Mouse (Mus musculus) myocyte (in vitro differentiated cells): Measurements from ENCODE around the gene Irf2. TPM values are rescaled to one million over a fixed set of nuclear protein-coding genes. Genes with fewer than 3 reads are reported as not detected.

Source experiments
- H3K27me3 ChIP-seq: one replicate; pipeline ENCODE4 v1.6.1; 2011; ENCODE audit not compliant: control insufficient read depth, insufficient read depth, insufficient read length
- H3K36me3 ChIP-seq: one replicate; pipeline ENCODE4 v1.6.1; 2011; ENCODE audit not compliant: control insufficient read depth, insufficient read depth
- H3K4me2 ChIP-seq: one replicate; pipeline ENCODE4 v1.6.1; 2011; ENCODE audit warnings: low read depth, control low read depth
- H3K4me3 ChIP-seq: one replicate; pipeline ENCODE4 v1.5.1; 2011; ENCODE audit warnings: mild to moderate bottlenecking, control low read depth, moderate library complexity
- H3K79me2 ChIP-seq: one replicate; pipeline ENCODE4 v1.6.1; 2011; ENCODE audit not compliant: control insufficient read depth, insufficient read depth
- H3ac ChIP-seq: one replicate; pipeline ENCODE4 v1.6.1; 2011; ENCODE audit not compliant: control insufficient read depth, insufficient read length
- CEBPB ChIP-seq: IDR thresholded peaks from 2 replicates; pipeline ENCODE4 v1.6.1; 2011; ENCODE audit warnings: mild to moderate bottlenecking, moderate library complexity; ENCODE audit not compliant: poor library complexity, insufficient read depth, severe bottlenecking
- E2F4 ChIP-seq: IDR thresholded peaks from one replicate; pipeline ENCODE4 v1.6.1; 2011; ENCODE audit warnings: mild to moderate bottlenecking, control low read depth, moderate library complexity; ENCODE audit not compliant: insufficient read depth
- MAX ChIP-seq: IDR thresholded peaks from one replicate; pipeline ENCODE4 v1.6.1; 2011; ENCODE audit warnings: low read depth, mild to moderate bottlenecking, control low read depth
- MYOD1 ChIP-seq, 3 experiments: IDR thresholded peaks; one replicate each; pipeline ENCODE4 v1.6.1; 2011; ENCODE audit warnings: control low read depth in 2 of 3, low read depth in 2 of 3, mild to moderate bottlenecking in 2 of 3, moderate library complexity in 1 of 3; ENCODE audit not compliant: insufficient read length in 2 of 3, control insufficient read depth in 1 of 3
- MYOG ChIP-seq, 3 experiments: IDR thresholded peaks; one replicate each; pipeline ENCODE4 v1.6.1; 2011; ENCODE audit warnings: control low read depth in 2 of 3, low read depth in 2 of 3, mild to moderate bottlenecking in 2 of 3; ENCODE audit not compliant: insufficient read length in 2 of 3, control insufficient read depth in 1 of 3, insufficient read depth in 1 of 3
- POLR2A ChIP-seq: IDR thresholded peaks from one replicate; pipeline ENCODE4 v1.6.1; 2011; ENCODE audit warnings: low read depth, mild to moderate bottlenecking, control low read depth, moderate library complexity; ENCODE audit not compliant: insufficient read length
- POLR2AphosphoS2 ChIP-seq: IDR thresholded peaks from one replicate; pipeline ENCODE4 v1.6.1; 2011; ENCODE audit warnings: low read depth, control low read depth; ENCODE audit not compliant: insufficient read length
- REST ChIP-seq: IDR thresholded peaks from one replicate; pipeline ENCODE4 v1.6.1; 2011; ENCODE audit warnings: mild to moderate bottlenecking, control low read depth, moderate library complexity; ENCODE audit not compliant: insufficient read depth, insufficient read length
- SRF ChIP-seq: IDR thresholded peaks from one replicate; pipeline ENCODE4 v1.6.1; 2011; ENCODE audit warnings: low read depth; ENCODE audit not compliant: control insufficient read depth, insufficient read length
- TCF12 ChIP-seq: IDR thresholded peaks from one replicate; pipeline ENCODE4 v1.6.1; 2011; ENCODE audit warnings: mild to moderate bottlenecking, control low read depth; ENCODE audit not compliant: poor library complexity, insufficient read depth, severe bottlenecking
- TCF3 ChIP-seq: IDR thresholded peaks from one replicate; pipeline ENCODE4 v1.6.1; 2011; ENCODE audit warnings: low read depth, control low read depth; ENCODE audit not compliant: insufficient read length
- USF1 ChIP-seq: IDR thresholded peaks from one replicate; pipeline ENCODE4 v1.6.1; 2011; ENCODE audit warnings: low read depth, mild to moderate bottlenecking, control low read depth, moderate library complexity
- polyA plus RNA-seq: library from polyadenylated mRNA; unstranded; fragments of >200 nt; fragmentation: generic; extraction: Trizol; gene quantifications from one replicate; pipeline ENCODE4 v1.2.1, GENCODE M21; 2012; ENCODE audit warnings: missing spikeins

The Irf2 gene
- polyA plus RNA-seq: 8.8 TPM

DNA sequence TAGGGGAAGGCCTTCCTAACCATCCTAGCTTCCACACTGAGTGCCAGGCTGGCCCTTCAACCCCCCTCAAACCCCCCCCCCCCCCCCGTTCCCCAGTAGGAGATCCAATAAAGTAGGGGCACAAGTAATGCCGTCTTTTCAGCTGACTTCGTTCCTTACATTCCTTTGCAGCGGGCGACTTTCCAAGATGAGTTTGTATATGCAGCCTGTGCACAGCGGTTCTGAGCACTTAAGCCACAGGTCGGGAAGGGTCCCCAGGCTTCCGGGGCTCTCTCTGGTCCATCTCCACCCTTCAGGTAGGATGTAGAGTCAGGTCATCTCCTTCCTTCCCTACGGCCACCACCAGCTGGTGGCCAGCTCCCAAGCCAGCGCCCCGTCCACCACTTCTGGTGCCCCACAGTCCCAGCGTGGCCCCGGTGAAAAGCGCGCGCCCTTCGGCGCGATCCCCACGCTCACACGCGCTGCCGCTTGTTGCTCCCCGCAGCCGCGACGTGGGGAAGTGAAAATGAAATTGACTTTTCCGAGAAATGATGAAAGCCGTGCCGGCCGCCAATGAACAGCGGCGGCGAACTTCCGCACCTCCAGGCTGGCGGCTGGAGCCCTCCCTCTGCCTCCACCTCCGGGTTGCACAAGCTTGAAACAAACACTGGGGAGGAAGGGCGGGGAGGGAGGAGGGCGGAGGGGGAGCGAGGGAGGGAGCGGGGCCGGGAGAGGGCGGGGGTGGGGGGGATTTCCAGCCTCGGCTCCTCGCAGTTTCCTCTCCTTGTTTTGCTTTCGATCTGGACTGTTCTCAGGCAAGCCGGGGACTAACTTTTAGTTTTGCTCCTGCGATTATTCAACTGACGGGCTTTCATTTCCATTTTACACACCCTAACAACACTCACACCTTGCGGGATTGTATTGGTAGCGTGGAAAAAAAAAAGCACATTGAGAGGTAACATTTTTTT is at the start of gene Irf2:
TSS of gene Irf2 (plus strand) at position 730 of the 947 bp plus-strand sequence.
- peak within 1 kb of the TSS; percentile 90 for H3K4me3 ChIP-seq
- H3K36me3 ChIP-seq: no peaks in the 10 kb centered on the region
- H3ac ChIP-seq: peak within 1 kb of the TSS; percentile 85
- peak within 1 kb of the TSS; percentile 67 for H3K4me2 ChIP-seq
- H3K27me3 ChIP-seq: no peaks in the 10 kb centered on the region
- TF ChIP-seq MYOD1 (IDR thresholded peaks at IDR 0.05; ENCODE audit: control insufficient read depth in 1 of 3, insufficient read length in 2 of 3, low read depth in 2 of 3): peak in 1 of 3 experiments; percentile 9
- TF ChIP-seq MYOG (IDR thresholded peaks at IDR 0.05; ENCODE audit: control insufficient read depth in 1 of 3, insufficient read depth in 1 of 3, insufficient read length in 2 of 3, low read depth in 2 of 3): no peak
- peak; percentile 76 for TF ChIP-seq CEBPB
- TF ChIP-seq REST: no peak
- no peak for TF ChIP-seq TCF12
- no peak for TF ChIP-seq POLR2AphosphoS2
- TF ChIP-seq TCF3: no peak
- TF ChIP-seq MAX: no peak
- TF ChIP-seq E2F4: no peak
- TF ChIP-seq SRF: no peak
- peak; percentile 72 for TF ChIP-seq POLR2A
- TF ChIP-seq USF1: no peak
- H3K79me2 ChIP-seq: peaks cover 39% of the 10 kb centered on the region

GRCm38 (mm10) chr8:46690111-46690510 is 49.4 kb upstream of the Irf2 start:
- Histone ChIP-seq H3K36me3 (no peaks in the 10 kb centered on the region), H3ac (no peak overlapping the region), H3K4me3 (no peak overlapping the region), H3K4me2 (no peak overlapping the region), H3K79me2 (no peaks in the 10 kb centered on the region), H3K27me3 (no peaks in the 10 kb centered on the region)
- TF ChIP-seq POLR2A: no peak
- TF ChIP-seq USF1: no peak
- no peak for TF ChIP-seq CEBPB
- no peak for TF ChIP-seq TCF12
- TF ChIP-seq E2F4: no peak
- TF ChIP-seq TCF3: no peak
- no peak for TF ChIP-seq POLR2AphosphoS2
- TF ChIP-seq SRF: no peak
- TF ChIP-seq MAX: no peak
- no peak for TF ChIP-seq REST
- TF ChIP-seq MYOD1 (IDR thresholded peaks at IDR 0.05; ENCODE audit: control insufficient read depth in 1 of 3, insufficient read length in 2 of 3, low read depth in 2 of 3): no peak
- TF ChIP-seq MYOG (IDR thresholded peaks at IDR 0.05; ENCODE audit: control insufficient read depth in 1 of 3, insufficient read depth in 1 of 3, insufficient read length in 2 of 3, low read depth in 2 of 3): no peak

DNA sequence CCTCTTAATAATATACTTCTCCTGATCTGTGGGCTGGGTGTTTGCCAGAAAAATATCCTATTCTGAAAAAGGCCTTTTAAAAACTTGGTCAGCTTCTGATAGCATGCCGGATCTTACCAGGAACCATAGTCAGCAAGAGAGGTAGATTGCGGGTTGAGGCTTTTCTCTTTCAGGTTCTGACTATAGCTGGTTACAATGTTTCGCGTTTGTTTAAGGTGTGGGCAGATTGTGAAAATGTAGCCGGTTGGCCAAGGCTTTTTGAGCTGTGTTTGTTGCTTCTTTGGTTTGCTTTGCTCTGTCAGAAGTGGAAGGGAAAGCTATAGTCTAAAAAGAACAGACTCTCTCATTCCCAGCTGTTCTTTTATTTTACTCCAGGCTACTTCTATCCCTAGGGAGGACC is 49.0 kb upstream of the Irf2 start:
- Histone ChIP-seq H3K4me3 (no peak overlapping the region), H3K27me3 (no peaks in the 10 kb centered on the region), H3ac (no peak overlapping the region), H3K4me2 (no peak overlapping the region), H3K79me2 (no peaks in the 10 kb centered on the region), H3K36me3 (no peaks in the 10 kb centered on the region)
- TF ChIP-seq TCF12: no peak
- no peak for TF ChIP-seq SRF
- no peak for TF ChIP-seq E2F4
- TF ChIP-seq TCF3: no peak
- TF ChIP-seq USF1: no peak
- no peak for TF ChIP-seq MYOD1 (IDR thresholded peaks at IDR 0.05; ENCODE audit: control insufficient read depth in 1 of 3, insufficient read length in 2 of 3, low read depth in 2 of 3)
- no peak for TF ChIP-seq CEBPB
- no peak for TF ChIP-seq POLR2AphosphoS2
- no peak for TF ChIP-seq MYOG (IDR thresholded peaks at IDR 0.05; ENCODE audit: control insufficient read depth in 1 of 3, insufficient read depth in 1 of 3, insufficient read length in 2 of 3, low read depth in 2 of 3)
- TF ChIP-seq MAX: no peak

DNA sequence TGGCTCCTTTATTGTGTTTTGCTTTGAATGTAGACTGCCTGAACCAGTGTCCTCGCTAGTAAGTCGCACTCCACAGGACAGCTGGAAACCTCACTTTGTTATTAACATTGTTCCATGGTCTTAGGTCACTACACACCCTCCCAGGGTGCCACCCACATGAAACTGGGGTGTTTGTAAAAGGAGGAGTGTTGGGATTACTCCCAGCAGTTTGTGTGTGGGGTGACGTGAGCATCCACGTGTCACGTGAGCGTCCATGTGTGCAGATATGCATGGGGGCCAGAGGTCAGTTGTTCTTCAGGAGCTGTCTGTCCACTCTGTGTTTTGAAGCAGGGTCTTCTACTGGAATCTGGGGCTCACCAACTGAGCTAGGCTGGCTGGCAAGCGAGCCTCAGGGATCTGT is 48.2 kb upstream of the Irf2 start:
- no peak overlapping the region for H3K4me3 ChIP-seq
- H3K79me2 ChIP-seq: no peaks in the 10 kb centered on the region
- H3K4me2 ChIP-seq: no peak overlapping the region
- no peaks in the 10 kb centered on the region for H3K27me3 ChIP-seq
- no peaks in the 10 kb centered on the region for H3K36me3 ChIP-seq
- no peak overlapping the region for H3ac ChIP-seq
- no peak for TF ChIP-seq USF1
- no peak for TF ChIP-seq MYOD1 (IDR thresholded peaks at IDR 0.05; ENCODE audit: control insufficient read depth in 1 of 3, insufficient read length in 2 of 3, low read depth in 2 of 3)
- no peak for TF ChIP-seq POLR2A
- TF ChIP-seq TCF3: no peak
- TF ChIP-seq MYOG (IDR thresholded peaks at IDR 0.05; ENCODE audit: control insufficient read depth in 1 of 3, insufficient read depth in 1 of 3, insufficient read length in 2 of 3, low read depth in 2 of 3): no peak
- no peak for TF ChIP-seq MAX
- no peak for TF ChIP-seq CEBPB
- no peak for TF ChIP-seq E2F4
- no peak for TF ChIP-seq REST
- TF ChIP-seq SRF: no peak
- no peak for TF ChIP-seq POLR2AphosphoS2
- no peak for TF ChIP-seq TCF12
